Mouse (Mus musculus): ENCODE measurements around the gene Iqsec1.

The Iqsec1 gene

DNA sequence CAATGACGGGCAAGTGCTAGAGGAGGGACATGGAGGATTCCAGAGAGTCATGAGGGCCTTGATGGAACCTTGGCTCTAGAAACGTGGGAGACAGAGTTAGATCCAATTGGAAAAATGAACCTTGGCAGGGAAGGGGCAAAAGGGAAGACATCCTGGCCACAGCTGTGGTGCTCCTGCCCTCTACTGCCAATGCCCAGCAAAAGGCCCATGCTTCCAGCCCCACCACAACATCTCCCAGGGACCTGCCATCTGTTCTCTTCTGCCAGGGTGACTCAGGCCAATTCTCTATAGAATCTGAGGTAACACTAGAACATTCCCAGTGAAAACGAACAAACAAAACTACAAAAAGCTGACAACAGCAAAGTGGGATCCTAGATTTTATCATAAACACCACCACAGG is 173.1 kb downstream of the Iqsec1 start:
- no peak for DNase-seq (ENCODE audit: low spot score in 2 of 2)

DNA sequence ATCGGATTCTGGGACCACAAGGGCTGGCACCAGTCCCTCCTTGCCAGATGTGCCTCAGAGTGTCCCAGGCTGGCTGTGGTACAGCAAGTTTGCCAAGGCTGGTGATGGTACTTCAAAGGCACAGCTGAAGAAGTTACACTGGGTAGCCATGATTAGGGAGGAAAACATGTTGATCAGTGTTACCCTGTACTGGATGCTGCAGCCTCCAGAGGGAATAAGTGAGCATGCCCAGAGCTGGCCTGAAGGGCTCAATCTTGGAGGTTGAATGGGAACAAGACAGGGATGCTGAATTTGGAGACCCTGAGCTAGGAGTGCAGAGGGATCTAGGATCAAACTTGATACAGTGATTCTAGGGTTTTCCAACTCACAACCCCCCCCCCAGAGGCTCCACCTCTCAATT is 175.0 kb downstream of the Iqsec1 start:
- no peak for DNase-seq (ENCODE audit: low spot score in 2 of 2)

DNA sequence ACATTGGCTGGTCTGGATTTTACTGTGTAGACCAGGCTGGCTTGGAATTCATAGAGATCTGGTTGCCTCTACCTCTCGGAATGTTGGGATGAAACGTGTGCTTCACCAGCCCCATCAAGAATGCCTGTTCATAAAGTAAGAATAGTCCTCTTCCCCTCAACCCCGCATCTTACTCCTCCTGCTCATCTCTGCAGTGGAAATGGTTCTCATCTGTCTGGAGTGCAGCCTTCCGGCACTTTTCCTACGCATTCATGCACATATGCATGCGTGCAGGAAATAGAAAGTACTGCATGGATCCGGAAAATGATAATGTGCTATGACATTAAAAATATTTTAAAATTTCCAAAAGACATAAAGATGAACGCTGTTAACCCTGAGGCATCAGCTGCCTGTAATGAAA is 175.9 kb downstream of the Iqsec1 start:
- no peak for DNase-seq (ENCODE audit: low spot score in 2 of 2)

DNA sequence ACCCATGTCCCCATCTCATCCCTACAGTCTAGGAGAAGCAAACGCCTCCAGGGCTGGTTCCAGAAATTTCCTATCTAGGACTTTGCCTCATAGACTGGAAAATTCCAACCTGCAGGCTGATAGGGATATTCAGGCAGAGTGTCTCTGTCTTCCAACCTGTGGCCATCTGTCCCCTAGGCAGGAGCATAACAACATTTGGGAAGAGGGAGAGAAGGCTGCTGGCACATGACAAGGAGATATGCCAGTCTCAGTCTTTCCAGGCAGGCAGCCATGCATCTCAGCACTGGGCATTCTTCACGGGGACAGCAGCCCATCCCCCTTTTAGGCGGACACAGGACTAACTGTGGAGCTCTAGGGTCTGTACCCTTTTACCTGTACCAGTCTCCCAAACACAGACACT is 176.4 kb downstream of the Iqsec1 start:
- DNase-seq (ENCODE audit: low spot score in 2 of 2), result no peak

DNA sequence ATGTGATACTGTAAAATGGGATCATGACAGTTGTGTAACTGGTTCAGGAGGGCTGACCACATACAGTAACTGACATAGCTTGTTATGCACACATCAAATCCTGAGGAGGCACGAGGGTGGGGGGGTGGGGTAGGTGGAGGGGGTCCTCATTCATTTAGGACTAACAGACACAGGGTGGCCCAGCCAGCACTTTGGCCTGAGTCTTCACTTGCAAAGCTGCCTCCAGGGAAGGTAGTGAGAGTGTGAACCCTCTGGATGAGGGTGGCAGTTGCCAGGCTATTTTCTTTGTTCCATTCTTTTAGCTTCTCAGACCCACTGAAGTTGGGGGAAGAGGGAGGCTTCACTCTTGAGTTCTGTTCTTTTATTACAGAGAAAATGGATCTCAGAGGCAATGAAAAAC is 177.9 kb downstream of the Iqsec1 start:
- no peak for DNase-seq (ENCODE audit: low spot score in 2 of 2)

DNA sequence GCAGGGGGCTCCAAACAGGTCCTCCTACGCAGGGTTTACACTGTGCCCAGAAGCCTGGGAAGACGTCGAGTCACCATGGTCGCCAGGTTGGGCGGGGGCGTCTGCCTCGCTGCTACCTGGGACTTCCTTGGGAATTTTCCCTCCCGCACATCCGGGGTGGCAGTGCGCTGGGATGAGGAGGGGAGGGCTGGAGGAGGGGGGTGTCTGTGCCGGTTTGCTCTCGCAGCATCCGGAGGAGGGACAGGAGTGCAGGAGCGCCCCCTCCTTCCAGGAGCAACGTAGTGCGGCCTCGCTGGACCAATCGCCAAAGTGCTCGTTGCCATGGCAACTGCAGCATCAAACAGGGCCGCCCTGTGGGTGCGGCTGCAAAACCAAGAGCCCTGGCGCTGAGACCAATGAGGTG is 178.5 kb downstream of the Iqsec1 start:
- DNase-seq (ENCODE audit: low spot score in 2 of 2), result peak; percentile 49 to 77

DNA sequence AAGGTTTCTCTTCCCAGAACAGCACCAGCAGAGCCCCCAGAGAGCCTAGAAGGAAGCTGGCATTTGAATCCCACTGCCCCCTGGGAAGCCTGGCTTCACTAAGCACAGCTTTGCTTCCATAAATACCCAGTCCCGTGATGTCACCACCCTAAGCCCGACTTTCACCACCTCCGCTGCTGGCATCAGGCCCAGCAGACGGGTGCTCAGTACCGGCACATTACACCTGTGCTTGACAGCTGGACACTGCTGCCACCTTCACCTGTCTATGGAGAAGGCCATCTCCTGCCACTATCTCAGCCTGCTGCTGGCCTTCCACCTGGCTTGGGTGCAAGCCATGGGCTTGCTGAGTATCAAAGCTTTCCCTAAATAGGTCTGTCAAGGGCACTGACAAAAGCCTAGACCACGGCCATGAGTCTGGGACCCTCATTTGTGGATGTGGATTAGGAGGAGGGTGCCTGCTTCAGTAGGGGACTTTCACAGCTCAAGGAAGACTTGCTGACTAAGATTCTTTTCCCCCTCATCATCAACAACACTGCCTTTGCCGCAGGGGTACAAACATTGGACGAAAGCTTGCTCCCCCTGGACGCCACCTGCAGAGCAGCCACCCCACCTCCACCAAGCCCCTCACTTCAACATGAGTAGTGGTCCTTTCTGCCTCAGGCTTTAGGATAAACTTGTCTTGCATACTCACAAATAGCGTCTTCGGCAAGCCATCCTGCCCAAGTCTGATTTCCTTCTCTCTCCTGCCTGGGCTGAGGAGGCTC is 179.2 kb downstream of the Iqsec1 start:
- DNase-seq (ENCODE audit: low spot score in 2 of 2), result no peak

DNA sequence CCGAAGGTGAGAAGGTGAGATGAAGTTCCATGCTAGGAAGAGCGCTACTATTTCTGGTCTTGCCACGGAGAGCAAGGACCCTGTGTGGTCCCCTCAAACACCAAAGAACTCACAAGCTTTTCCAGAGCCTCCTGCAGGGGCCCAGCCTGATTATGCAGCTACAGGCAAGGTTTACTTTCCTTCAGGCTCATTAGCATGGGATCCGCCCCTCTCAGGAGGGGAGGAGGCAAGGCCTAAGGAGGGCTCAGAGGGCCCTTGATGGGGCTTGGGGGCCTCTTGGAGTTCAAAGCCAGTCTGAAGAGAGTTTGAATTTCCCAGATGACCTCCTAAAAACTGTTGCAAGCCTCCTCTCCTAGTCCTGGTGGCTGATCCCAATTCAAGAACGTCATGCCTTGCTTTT is 179.9 kb downstream of the Iqsec1 start:
- no peak for DNase-seq (ENCODE audit: low spot score in 2 of 2)

DNA sequence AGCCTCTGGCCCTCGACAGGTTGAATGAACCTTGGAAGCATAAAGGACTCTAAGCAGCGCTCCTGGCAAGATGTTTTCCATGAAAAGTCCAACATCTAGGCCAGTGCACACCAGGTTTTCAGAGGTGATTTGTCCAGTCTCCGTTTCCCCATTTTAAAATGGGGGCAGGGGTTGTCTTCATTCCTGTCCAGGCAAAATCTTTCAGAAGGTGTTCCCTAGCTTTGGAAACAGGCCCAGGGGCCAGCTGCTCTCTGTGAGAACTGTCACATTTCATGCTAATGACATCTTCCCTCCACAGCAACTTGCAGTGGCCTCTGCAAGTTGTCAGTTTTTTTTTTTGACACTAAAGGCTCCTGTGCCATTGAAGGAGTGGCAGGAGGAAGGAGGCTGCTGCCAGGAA is 180.4 kb downstream of the Iqsec1 start:
- DNase-seq (ENCODE audit: low spot score in 2 of 2), result no peak

DNA sequence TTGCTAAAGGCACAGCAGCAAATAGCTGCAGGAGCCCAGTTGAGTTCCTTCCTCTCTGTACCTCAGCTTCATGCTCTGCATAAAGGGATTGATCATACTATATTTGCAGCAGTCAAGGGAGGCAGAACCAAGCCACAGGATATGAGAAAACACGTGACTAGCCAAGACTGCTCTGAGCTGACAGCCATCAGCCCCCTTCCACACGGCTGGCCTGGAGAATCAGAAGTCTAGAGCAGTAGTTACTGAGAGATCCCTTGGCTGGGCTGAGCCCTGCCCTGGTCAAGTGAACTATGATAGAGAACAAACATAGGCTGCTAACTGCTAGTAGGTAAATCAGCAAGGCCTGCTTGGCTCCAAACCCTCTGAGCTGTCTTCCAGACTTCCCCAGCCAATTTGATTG is 180.9 kb downstream of the Iqsec1 start:
- no peak for DNase-seq (ENCODE audit: low spot score in 2 of 2)

DNA sequence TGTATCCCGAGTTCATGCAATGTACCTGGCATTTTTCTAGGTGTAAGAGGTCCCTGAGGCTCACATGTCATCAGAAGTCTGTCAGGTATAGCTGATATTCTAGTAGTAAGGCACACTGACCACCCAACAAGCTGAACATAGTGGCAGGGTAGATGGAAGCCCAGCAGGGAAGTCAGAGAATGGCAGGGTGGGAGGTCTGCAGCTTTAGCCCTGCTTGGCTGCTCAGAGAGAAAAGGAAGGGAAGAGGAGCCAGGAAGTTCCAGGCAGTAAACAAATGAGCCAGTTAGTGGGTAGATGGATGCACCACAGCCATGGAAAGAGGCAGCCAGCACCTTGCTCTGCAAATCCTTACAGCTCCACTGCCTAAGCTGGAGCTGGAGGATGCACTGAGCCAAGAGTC is 181.7 kb downstream of the Iqsec1 start:
- no peak for DNase-seq (ENCODE audit: low spot score in 2 of 2)

DNA sequence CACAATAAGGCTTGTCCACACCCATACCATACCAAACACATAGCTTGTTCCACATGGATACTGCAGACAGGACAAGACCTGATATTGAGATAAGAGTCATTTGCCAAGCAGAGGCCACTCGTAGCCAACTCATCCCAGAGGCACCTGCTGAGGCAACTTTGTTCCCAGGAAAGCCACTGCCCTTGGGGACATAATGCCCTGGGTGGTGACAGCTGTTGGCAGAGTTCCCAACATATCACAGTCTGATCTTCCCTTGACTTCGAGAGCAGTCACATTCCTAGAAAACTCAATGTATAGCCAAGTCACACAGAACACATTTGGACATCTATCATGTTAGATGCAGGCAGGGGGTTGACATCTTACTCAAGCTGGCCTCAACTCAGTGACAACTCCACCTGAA is 183.4 kb downstream of the Iqsec1 start:
- no peak for DNase-seq (ENCODE audit: low spot score in 2 of 2)

DNA sequence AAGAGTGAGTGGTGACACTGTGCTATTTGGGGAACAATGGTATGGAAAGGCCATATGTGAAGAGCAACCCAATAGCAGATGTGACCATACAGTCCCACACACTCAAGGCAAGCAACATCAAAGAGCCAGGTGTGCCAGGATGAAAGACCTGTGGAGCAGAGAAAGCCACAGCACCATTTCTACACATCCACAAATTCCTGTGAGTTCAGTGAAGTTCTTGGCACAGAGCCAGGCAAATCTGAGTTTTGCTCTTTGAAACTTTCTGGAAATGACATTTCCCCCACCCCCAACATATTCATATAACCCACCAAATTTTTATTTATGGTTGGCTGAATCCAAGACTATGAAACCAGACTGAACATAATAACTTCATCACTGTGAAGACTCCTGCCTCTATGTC is 183.8 kb downstream of the Iqsec1 start:
- no peak for DNase-seq (ENCODE audit: low spot score in 2 of 2)

DNA sequence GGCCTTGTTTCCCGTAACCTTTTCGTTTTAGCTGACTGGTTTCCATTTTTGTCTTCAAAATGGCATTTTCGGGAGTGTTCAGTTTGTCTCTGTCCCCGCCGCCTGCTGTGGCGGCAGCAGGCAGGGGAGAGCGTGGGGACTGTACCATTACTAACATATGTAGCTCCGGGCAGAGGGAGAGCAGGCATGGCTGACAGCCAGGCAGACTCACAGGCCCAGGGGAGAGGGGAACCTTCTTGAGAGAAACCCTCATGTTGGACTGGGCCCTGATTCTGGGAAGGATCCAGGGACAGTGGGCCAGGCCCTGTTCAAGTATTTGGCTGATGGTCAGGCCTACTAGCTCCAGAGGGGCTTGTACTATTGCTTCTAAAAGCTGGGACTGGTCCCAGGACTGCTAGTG is 185.9 kb downstream of the Iqsec1 start:
- DNase-seq (ENCODE audit: low spot score in 2 of 2), result no peak

DNA sequence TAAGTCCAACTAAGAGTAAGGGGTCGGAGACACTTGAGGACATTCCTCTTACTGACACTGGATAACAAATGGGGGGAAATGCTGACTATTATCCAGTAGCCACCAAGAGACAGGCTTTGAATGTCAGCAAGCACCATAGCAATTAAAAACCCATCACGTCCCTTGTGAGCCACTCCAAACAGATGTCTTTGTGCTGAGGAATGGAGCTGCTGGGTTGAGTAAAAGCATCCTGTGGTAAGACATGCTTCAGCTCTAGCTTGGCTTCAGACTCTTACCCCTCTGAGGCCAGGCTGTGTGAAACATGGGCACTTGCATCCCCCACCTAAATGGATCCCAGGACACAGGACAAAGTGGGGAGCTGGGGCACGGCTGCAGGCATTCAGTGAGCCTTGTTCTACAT is 186.4 kb downstream of the Iqsec1 start:
- DNase-seq (ENCODE audit: low spot score in 2 of 2), result no peak

DNA sequence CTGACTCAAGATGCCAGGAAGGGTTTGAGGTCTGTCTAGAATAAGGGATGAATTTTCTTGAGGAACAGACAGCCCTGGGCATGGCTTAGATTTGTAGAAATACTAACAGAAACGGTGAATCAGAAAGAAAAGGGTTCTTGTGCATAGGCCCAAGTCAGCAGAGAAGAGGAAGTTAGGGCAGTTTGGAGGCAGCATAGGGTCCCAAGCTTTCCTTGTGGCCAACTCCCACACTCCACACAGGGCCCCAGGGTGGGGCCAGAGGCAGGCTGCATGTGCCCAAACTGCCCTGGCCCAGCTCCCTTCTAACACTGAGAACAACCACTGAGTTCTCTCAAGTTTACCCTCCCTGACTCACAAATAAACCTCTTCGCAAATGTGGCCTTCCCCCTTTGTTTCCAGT is 187.7 kb downstream of the Iqsec1 start:
- DNase-seq (ENCODE audit: low spot score in 2 of 2), result no peak

DNA sequence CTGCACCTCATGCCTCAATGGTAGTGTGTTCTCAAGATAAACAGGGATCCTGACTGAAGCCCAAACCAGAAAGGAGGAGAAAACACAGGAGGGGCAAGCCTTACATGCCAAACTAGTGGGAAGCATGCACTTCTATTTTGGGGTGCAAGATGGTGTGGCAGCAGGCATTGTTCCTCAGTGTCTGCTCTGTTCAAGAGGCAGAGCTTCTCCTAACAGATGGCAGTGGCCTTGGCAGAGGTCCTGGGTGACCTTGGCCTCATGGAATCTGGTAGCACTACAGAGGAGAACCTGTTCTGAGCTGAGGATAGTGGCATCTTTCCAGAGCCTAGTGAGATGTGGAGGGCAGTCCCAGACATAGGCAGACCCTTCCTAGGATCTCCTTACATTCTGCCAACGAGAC is 189.4 kb downstream of the Iqsec1 start:
- DNase-seq (ENCODE audit: low spot score in 2 of 2), result no peak

DNA sequence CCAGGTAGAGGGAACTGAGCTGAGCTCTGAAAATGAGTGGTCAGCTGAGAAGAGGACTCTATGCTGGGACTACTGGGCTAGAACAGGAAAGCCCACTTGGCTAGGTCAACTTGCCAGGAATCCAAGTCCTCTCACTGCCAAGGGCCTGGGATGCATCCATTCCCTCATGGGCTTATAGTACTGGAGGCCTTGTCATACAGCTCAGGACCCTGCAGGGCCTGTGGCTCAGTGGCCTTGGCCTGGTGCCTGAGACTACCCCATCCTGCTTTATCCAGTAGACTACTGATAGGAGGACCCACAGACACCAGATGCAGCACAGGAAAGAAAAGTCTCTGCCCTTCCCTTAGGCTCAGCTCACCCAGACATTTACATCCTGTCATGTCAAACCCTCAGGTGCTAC is 190.3 kb downstream of the Iqsec1 start:
- no peak for DNase-seq (ENCODE audit: low spot score in 2 of 2)

DNA sequence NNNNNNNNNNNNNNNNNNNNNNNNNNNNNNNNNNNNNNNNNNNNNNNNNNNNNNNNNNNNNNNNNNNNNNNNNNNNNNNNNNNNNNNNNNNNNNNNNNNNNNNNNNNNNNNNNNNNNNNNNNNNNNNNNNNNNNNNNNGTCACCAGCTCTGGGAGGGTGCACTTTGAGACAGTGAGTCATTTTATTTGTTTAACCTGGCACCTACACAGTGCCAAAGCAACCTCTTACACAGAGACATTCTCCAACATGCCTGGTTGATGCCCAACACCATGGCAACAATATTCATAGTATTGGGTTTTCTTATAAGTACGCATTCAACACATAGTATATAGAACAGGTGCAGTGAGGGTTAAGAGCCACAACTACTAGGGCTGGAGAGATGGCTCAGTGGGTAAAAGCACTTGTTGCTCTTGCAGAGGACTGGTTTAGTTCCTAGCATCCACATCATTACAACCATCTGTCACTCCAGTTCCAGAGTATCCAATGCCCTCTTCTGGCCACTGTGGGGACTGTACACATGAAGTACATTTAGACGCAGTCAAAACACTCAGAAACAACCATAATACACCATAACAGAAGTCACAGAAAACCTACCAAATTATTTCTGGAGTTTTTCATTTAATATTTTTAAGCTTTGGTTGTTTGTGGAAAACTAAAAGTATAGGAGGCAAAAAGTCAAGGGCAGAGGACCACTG is 191.4 kb downstream of the Iqsec1 start:
- no peak for DNase-seq (ENCODE audit: low spot score in 2 of 2)

DNA sequence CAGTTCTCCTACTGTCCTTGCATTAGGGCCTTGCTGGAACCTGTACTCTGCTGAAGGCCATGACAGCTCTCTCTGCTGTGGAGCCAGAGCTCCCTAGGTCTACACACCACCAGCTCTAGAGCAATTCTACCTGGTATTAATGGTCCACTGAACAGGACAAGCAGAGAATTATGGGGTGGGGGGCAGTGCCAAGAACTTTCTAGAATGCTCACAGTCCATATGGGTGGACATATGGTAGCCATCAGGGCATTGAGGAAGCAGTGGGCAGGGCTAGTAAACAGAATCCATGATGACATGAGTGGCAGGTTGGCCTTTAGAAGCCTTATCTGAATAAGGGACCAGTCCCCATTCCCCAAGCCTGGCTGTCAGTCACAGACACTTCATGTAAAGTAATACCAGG is 197.6 kb downstream of the Iqsec1 start:
- DNase-seq (ENCODE audit: low spot score in 2 of 2), result no peak

DNA sequence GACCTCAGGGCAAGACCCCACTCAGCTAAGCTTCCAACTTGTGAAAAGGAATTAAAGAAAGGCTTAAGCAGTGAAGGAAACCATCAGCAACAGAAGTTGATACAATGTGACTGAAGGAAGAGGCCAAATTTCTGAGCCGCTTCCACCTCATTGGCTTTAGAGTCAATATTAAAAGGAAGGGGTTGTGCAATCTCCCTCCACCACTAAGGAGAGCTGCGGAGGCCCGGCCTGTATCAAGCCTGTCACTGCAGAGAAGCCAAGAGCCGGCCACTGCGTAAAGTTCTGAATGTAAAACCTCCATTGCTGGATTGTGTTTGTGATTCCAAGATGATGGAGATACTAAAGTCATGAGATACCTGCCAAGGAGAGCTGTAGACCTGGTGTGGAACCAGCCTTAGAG is 199.0 kb downstream of the Iqsec1 start:
- no peak for DNase-seq (ENCODE audit: low spot score in 2 of 2)

DNA sequence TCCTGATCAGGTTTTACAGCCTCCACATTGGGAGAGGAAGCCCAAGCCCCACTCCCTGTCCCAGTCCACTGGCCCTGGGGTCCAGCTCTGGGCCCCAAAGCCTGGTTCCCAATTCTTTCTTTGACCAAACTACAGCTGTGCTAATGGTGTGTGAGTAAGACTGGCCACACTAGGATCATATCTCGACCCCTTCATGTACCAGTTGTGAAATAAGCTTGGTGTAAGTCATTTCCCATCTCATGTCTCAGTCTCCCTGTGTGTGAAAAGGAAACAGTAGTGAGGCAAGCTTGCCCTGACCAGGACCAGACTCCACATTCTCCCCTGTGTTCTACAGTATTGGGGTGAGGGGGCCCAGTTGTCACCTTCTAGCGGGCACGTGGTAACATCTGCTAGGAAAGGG is 200.9 kb downstream of the Iqsec1 start:
- DNase-seq (ENCODE audit: low spot score in 2 of 2), result no peak

DNA sequence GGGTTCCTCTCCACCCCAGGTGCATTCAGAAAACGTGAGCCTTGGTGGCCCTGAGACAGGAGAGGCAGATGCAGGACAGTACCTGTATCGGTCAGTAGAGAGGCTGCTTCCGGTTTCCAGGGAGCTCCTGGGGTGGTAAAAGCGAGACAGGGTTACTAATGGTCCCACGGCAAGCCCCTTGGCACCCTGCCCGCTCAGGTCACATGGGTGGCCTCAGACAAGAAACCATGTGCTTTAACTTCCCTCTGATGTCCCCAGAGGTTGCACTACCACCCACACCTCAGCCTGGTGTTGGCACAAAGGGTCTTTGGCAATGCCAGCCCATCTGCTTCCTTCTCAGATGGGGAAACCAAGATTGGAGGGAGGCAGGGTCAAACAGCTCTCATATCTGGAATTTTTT is 201.4 kb downstream of the Iqsec1 start:
- DNase-seq (ENCODE audit: low spot score in 2 of 2), result peak; percentile 60 to 82

DNA sequence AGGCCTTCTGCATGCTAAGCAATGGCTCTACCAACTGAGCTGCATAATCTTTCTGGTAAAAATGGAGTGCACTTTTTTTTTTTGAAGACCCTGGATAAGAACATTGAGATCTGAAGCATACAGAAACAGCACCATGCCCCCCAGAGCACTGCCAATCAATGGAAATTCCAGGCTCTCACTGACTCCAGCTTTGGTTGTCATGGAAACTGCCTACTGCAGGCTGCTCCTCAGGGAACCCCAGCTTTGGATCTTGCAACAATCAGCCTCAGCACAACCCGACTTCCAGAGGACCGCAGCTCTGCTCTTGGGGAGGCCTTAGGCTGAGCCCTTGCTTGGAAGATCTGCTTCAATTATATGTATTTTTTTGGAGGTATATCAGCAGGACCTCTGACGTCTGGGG is 201.9 kb downstream of the Iqsec1 start:
- no peak for DNase-seq (ENCODE audit: low spot score in 2 of 2)
